Mouse (Mus musculus): ENCODE results near the gene Aebp2. TPM values are rescaled to one million over a fixed set of nuclear protein-coding genes. Genes with fewer than 3 reads are reported as not detected.
"Not testable (repeated sequence)": the region's sequence is repeated elsewhere in the genome, so short reads cannot be mapped to it uniquely, and the experiment has no call there.

Gene Aebp2
- total and polyA plus RNA-seq, 3 experiments, result 25.9 to 42.0 (median 32.5) TPM

DNA sequence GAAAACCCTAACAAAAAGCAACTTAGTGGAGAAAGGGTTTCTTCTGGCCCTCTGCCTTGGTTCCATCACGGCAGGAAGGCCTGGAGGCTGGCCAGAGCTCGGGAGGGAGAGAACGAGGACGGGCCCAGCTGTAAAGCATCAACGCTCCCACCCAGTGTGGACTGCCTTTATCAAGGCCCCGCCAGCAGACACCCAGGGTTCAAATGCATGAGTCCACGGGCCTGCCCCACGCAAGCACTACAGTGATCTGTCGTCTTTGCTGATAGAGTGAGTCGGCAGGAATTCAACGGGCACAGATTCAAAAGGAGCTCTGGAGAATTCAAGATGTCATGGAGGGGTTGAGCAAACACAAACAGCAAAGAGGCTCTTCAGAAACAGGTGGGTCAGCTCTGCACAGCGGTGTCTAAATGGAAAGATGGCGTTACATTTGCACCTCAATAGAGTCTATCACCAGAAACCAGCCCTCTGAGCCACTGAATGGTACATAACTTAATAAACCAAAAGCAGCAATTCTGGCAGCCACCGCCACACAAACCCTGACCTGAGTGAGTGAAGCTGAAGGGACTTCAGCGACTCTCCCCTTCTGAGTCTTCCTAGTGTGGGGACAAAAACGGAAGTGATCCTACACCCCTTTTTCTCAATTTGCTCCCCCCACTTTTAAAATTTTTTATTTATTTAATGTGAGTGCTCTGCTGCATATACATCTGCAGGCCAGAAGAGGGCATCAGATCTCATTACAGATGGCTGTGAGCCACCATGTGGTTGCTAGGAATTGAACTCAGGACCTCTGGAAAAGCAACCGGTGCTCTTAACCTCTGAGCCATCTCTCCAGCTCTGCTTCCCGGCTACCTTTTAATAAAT is 45.3 kb upstream of the Aebp2 start (continued):
- TF ChIP-seq CHD1 (IDR thresholded peaks at IDR 0.05; ENCODE audit: low read depth, low read length) (no peak), NRF1 (IDR thresholded peaks at IDR 0.05; ENCODE audit: insufficient read depth, low read depth, low read length, poor library complexity, severe bottlenecking) (no peak), CTCF (IDR thresholded peaks at IDR 0.05 in 2 of 3, conservative IDR thresholded peaks at IDR 0.05 in 1 of 3; ENCODE audit: control insufficient read depth in 1 of 3, insufficient read depth in 1 of 3, low read depth in 2 of 3, low read length in 3 of 3, poor library complexity in 1 of 3, severe bottlenecking in 1 of 3) (peak in 2 of 3 experiments; percentile 4 to 40; a peak in 2 of 6 replicates), GABPA (IDR thresholded peaks at IDR 0.05; ENCODE audit: low read depth, low read length) (no peak), TAL1 (IDR thresholded peaks at IDR 0.05; ENCODE audit: low read length) (no peak), JUND (IDR thresholded peaks at IDR 0.05; ENCODE audit: low read depth, low read length) (no peak), CHD2 (IDR thresholded peaks at IDR 0.05; ENCODE audit: low read length) (no peak), E2F4 (IDR thresholded peaks at IDR 0.05; ENCODE audit: borderline replicate concordance, low read depth, low read length) (no peak)

DNA sequence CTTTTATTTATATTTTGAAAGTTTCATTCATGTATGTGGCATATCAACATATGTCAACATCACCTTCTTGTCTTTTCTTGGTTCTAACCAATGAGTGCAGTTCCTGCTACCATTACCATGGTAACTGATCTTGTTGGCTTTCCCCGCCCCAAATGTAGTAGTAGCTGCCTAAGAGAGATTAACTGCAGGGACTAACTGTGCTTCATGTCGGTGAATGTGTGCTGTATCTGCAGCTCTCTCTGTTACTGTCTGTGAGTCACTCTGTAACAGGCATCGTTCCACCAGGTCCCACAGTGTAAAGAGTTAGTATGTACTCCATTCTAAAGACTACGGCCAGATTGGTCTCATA is 44.7 kb upstream of the Aebp2 start:
- Histone ChIP-seq H3K27me3 (ENCODE audit: control insufficient read depth in 1 of 2, insufficient read depth in 2 of 2, low read length in 2 of 2) (no peaks in the 10 kb centered on the region), H3K27ac (ENCODE audit: control insufficient read depth, low read depth, low read length) (no peak overlapping the region), H3K9me3 (replicated peaks; ENCODE audit: insufficient read depth, low read length) (no peaks in the 10 kb centered on the region), H3K79me2 (ENCODE audit: control insufficient read depth, insufficient read depth, low read length, poor library complexity) (no peaks in the 10 kb centered on the region), H3K4me3 (ENCODE audit: control insufficient read depth in 1 of 2, insufficient read depth in 1 of 2, low read depth in 2 of 2, low read length in 2 of 2) (no peak overlapping the region), H3K36me3 (ENCODE audit: control insufficient read depth in 1 of 2, insufficient read depth in 2 of 2, low read length in 2 of 2) (peaks cover 0 to 9% of the 10 kb centered on the region in 2 experiments; a peak in 1 of 4 replicates), H3K4me1 (ENCODE audit: control insufficient read depth in 1 of 2, insufficient read depth in 2 of 2, low read length in 2 of 2) (peaks cover 4 to 6% of the 10 kb centered on the region in 2 experiments; a peak in 3 of 4 replicates), H3K9ac (ENCODE audit: control insufficient read depth, low read depth, low read length, poor library complexity, severe bottlenecking) (no peak overlapping the region)
- peak; percentile 66 for DNase-seq (ENCODE audit: low read depth, low spot score)
- TF ChIP-seq USF1 (IDR thresholded peaks at IDR 0.05; ENCODE audit: low read depth, low read length) (no peak), NRF1 (IDR thresholded peaks at IDR 0.05; ENCODE audit: insufficient read depth, low read depth, low read length, poor library complexity, severe bottlenecking) (no peak), MYC (IDR thresholded peaks at IDR 0.05; ENCODE audit: low read depth, low read length) (no peak; the same call in 1 of the 2 replicates), EP300 (IDR thresholded peaks at IDR 0.05; ENCODE audit: low read depth in 1 of 2, low read length in 2 of 2) (no peak), ETS1 (IDR thresholded peaks at IDR 0.05; ENCODE audit: low read depth, low read length) (no peak), GATA1 (IDR thresholded peaks at IDR 0.05; ENCODE audit: low read depth, low read length) (no peak), POLR2A (IDR thresholded peaks at IDR 0.05; ENCODE audit: control insufficient read depth in 1 of 2, insufficient read depth in 1 of 2, low read depth in 1 of 2, low read length in 2 of 2, poor library complexity in 1 of 2) (no peak), KAT2A (conservative IDR thresholded peaks at IDR 0.05; ENCODE audit: low read depth, low read length) (no peak)

DNA sequence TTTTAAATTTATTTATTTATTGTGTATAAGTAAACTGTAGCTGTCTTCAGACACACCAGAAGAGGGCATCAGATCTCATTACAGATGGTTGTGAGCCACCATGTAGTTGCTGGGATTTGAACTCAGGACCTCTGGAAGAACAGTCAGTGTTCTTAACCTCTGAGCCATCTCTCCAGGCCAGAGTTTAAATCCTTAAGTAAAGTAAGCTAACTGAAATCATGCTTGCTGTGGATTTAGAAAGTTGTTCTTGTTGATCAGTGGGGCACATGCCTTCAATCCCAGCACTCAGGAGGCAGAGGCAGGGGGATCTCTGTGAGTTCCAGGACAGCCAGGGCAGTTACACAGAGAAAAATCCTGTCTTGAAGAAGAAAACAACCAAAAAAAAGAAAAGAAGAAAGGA is 43.5 kb upstream of the Aebp2 start:
- not testable (repeated sequence) for DNase-seq (ENCODE audit: low read depth, low spot score); H3K79me2 ChIP-seq (ENCODE audit: control insufficient read depth, insufficient read depth, low read length, poor library complexity); H3K36me3 ChIP-seq (ENCODE audit: control insufficient read depth in 1 of 2, insufficient read depth in 2 of 2, low read length in 2 of 2); H3K4me1 ChIP-seq (ENCODE audit: control insufficient read depth in 1 of 2, insufficient read depth in 2 of 2, low read length in 2 of 2); H3K27me3 ChIP-seq (ENCODE audit: control insufficient read depth in 1 of 2, insufficient read depth in 2 of 2, low read length in 2 of 2); H3K9me3 ChIP-seq (replicated peaks; ENCODE audit: insufficient read depth, low read length); H3K9ac ChIP-seq (ENCODE audit: control insufficient read depth, low read depth, low read length, poor library complexity, severe bottlenecking); H3K27ac ChIP-seq (ENCODE audit: control insufficient read depth, low read depth, low read length)
- H3K4me3 ChIP-seq (ENCODE audit: control insufficient read depth in 1 of 2, insufficient read depth in 1 of 2, low read depth in 2 of 2, low read length in 2 of 2), result peak overlapping the region; percentile 21 to 30; a peak in 3 of 4 replicates
- TF ChIP-seq TBP (IDR thresholded peaks at IDR 0.05; ENCODE audit: low read depth, low read length), result peak; percentile 96

All from MEL (cell line).